Mouse (Mus musculus): Measurements from ENCODE around the gene Rwdd2b. TPM values are rescaled to one million over a fixed set of nuclear protein-coding genes. Genes with fewer than 3 reads are reported as not detected.

Rwdd2b gene
- 9.7 and 9.8 TPM in 2 replicates for polyA plus RNA-seq (2015; fragmentation: Nextera tagmentation; extraction: Ambion mirVana)

GRCm38 (mm10) chr16:87440184-87440686 is at the start of gene Rwdd2b:
Gene Rwdd2b (minus strand): TSS chr16:87440573.
- peaks cover 20% of the 10 kb centered on the region for H3K4me1 ChIP-seq
- ATAC-seq (ENCODE audit: insufficient number of reproducible peaks, low FRiP score, low TSS enrichment, low read depth) = peak; percentile 84
- peak within 1 kb of the TSS; percentile 83 for H3K4me3 ChIP-seq
- H3K36me3 ChIP-seq = 0 out of 2 replicates have a peak, but pooled peaks cover 4% of the 10 kb centered on the region
- under 1% methylated on average over 38 of the region's 38 CpGs for WGBS
- H3K4me2 ChIP-seq = peak within 1 kb of the TSS; percentile 75
- no peaks in the 10 kb centered on the region for H3K27me3 ChIP-seq
- H3K9ac ChIP-seq = peak within 1 kb of the TSS; percentile 89
- H3K27ac ChIP-seq = peak within 1 kb of the TSS; percentile 90
- H3K9me3 ChIP-seq = no peaks in the 10 kb centered on the region

DNA sequence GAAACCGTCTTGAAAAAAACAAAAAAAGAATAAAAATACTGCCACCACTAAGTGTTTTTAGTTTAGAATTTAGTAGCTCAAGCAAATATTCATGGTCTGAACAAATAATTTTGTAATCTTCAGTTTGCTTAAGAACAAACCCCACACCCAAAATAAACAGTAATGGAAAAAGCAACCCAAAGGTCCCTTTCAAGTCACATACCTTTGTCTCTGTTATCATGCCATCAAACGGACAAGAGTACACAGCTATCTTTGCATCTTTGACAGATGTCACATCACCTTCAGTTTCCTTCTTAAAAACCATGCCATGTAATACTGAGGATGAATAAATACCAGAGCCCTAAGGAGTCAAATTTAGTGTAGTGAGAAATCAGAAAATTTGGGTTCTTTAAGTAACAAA is 48.2 kb upstream of the Rwdd2b start:
- H3K27ac ChIP-seq = no peak overlapping the region
- 86% methylated on average over 2 of the region's 2 CpGs for WGBS
- no peaks in the 10 kb centered on the region for H3K27me3 ChIP-seq
- no peaks in the 10 kb centered on the region for H3K9me3 ChIP-seq
- H3K4me2 ChIP-seq = no peak overlapping the region
- H3K4me1 ChIP-seq = 0 out of 2 replicates have a peak, but pooled peaks cover 3% of the 10 kb centered on the region
- no peak overlapping the region for H3K4me3 ChIP-seq
- peaks cover 92% of the 10 kb centered on the region for H3K36me3 ChIP-seq
- ATAC-seq (ENCODE audit: insufficient number of reproducible peaks, low FRiP score, low TSS enrichment, low read depth) = no peak
- no peak overlapping the region for H3K9ac ChIP-seq

DNA sequence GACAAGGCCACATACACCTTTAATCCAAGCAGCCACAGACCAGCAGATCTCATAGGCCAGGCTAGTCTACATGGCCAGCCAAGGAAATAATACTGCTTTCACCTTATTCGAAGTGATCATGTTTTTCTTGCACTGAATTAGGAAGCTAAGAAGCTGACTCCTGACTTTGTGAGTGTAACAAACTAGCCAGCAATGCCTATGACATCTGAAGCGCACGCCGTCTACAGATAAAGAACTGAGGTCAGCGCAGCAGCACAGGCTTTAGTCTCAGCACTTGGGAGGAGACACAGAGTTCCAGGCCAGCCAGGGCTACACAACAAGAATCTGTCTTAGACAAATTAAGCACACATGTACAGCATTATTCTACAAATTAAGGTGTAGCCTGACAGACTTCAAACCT is 46.4 kb upstream of the Rwdd2b start:
- Histone ChIP-seq H3K4me1 (0 out of 2 replicates have a peak, but pooled peaks cover 3% of the 10 kb centered on the region), H3K27ac (no peak overlapping the region), H3K9ac (no peak overlapping the region), H3K4me2 (no peak overlapping the region), H3K36me3 (peaks cover 92% of the 10 kb centered on the region), H3K4me3 (no peak overlapping the region), H3K9me3 (no peaks in the 10 kb centered on the region), H3K27me3 (no peaks in the 10 kb centered on the region)
- 95% methylated on average over 5 of the region's 5 CpGs for WGBS
- no peak for ATAC-seq (ENCODE audit: insufficient number of reproducible peaks, low FRiP score, low TSS enrichment, low read depth)

GRCm38 (mm10) chr16:87484367-87484766 is 44.0 kb upstream of the Rwdd2b start:
- no peak overlapping the region for H3K9ac ChIP-seq
- peaks cover 82% of the 10 kb centered on the region for H3K36me3 ChIP-seq
- WGBS = 72% methylated on average over 5 of the region's 5 CpGs
- no peak overlapping the region for H3K4me2 ChIP-seq
- 0 out of 2 replicates have a peak, but pooled peaks cover 3% of the 10 kb centered on the region for H3K4me1 ChIP-seq
- no peaks in the 10 kb centered on the region for H3K9me3 ChIP-seq
- ATAC-seq (ENCODE audit: insufficient number of reproducible peaks, low FRiP score, low TSS enrichment, low read depth) = 0 out of 2 replicates have a peak, but pooled peaks have one; percentile 30
- no peak overlapping the region for H3K27ac ChIP-seq
- H3K4me3 ChIP-seq = no peak overlapping the region
- no peaks in the 10 kb centered on the region for H3K27me3 ChIP-seq

DNA sequence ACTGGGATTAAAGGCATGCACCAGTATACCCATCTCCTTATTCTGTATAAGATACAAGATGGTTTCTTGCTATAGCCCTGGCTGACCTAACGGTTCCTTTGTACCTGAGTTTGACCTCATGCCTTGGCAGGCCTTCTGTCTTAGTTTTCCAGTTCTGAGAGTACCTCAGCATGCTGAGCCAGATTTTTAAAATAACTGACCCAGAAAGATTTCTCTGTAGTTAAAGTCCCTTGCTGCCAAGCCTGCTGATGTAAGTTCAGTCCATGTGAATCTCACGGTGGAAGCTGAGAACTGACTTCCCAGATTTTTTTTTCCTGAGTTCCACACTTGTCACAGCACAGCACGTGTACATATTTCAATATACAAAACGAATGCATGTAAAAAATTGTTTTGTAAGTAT is 30.2 kb upstream of the Rwdd2b start:
- H3K27me3 ChIP-seq = no peaks in the 10 kb centered on the region
- ATAC-seq (ENCODE audit: insufficient number of reproducible peaks, low FRiP score, low TSS enrichment, low read depth) = no peak

DNA sequence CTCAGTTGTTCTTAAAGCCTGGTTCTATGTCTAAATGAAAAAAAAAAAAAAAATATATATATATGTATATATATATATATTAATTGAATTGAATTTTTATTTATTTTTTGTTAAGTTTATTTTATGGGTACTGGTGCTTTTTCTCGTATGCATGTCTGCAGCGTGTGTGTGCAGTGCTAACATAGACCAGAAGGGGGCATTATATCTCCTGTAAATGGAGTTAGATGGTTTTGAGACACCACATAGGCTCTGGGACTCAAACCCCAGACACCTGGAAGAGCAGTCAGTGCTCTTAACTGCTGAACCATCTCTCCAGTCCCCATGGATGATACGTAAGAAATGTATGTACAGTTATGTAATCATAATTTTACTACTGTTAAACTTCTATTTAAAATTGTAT is 18.4 kb upstream of the Rwdd2b start:
- Histone ChIP-seq H3K27me3 (no peaks in the 10 kb centered on the region), H3K27ac (no peak overlapping the region), H3K9ac (no peak overlapping the region), H3K4me2 (no peak overlapping the region), H3K36me3 (peaks cover 33% of the 10 kb centered on the region), H3K4me1 (peaks cover 16% of the 10 kb centered on the region), H3K9me3 (no peaks in the 10 kb centered on the region), H3K4me3 (no peak overlapping the region)
- no peak for ATAC-seq (ENCODE audit: insufficient number of reproducible peaks, low FRiP score, low TSS enrichment, low read depth)
- WGBS = 96% methylated on average over 3 of the region's 3 CpGs

More for the DNA sequence above, 30.2 kb upstream of the Rwdd2b start:
- H3K9ac ChIP-seq = no peak overlapping the region
- H3K4me2 ChIP-seq = no peak overlapping the region
- no peak overlapping the region for H3K27ac ChIP-seq
- no peak overlapping the region for H3K4me3 ChIP-seq
- no peaks in the 10 kb centered on the region for H3K9me3 ChIP-seq
- no peaks in the 10 kb centered on the region for H3K4me1 ChIP-seq
- WGBS = 90% methylated on average over 4 of the region's 4 CpGs
- H3K36me3 ChIP-seq = peaks cover 75% of the 10 kb centered on the region

GRCm38 (mm10) chr16:87455180-87455611 is 14.8 kb upstream of the Rwdd2b start:
- H3K4me3 ChIP-seq = peak overlapping the region; percentile 86
- peak overlapping the region; percentile 72 for H3K4me2 ChIP-seq
- under 1% methylated on average over 38 of the region's 38 CpGs for WGBS
- H3K9ac ChIP-seq = peak overlapping the region; percentile 88
- H3K27ac ChIP-seq = peak overlapping the region; percentile 82
- no peaks in the 10 kb centered on the region for H3K9me3 ChIP-seq
- H3K27me3 ChIP-seq = no peaks in the 10 kb centered on the region
- peaks cover 11% of the 10 kb centered on the region for H3K36me3 ChIP-seq
- peaks cover 16% of the 10 kb centered on the region for H3K4me1 ChIP-seq
- ATAC-seq (ENCODE audit: insufficient number of reproducible peaks, low FRiP score, low TSS enrichment, low read depth) = peak; percentile 27; the same call in 1 of the 2 replicates

DNA sequence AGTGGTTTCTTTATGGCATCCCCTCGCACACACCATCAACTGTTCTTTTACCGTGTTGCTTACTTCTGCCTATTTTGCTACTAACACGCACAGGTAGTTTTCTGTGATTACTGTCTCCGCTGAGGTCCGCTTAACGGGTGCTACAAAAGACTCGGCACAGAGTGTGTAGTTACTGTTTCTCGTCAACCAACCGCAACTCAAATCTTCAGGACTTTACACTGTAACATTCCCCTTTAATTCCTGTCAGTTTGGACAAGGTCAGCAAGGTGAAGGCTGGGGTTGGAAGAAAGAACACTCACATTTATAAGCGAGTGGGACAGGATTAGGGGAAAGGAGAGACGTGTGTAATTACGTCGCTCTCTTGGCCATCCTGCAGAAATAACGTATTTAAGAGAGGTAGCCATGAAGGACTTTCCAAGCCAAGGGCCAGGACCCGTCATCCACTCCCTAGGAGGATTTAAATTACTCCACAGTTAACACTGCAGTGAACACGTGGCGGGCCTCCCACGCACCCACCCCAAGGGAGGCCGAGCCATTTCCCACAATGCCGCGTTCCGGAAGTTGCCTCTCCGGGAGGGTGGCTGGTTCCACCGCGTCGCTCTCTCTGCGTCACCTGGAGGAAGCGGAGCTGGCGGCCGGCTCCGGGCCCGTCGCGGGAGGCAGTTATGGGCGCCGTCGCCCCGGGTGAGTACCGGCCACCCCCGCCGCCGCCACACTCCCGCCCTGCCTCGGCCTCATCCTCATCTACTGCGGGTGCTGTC is 14.2 kb upstream of the Rwdd2b start, which contains the start of gene Usp16:
Usp16 (plus strand) TSS at position 285 of the 761 bp plus-strand sequence.
- peak; percentile 96 for ATAC-seq (ENCODE audit: insufficient number of reproducible peaks, low FRiP score, low TSS enrichment, low read depth)
- 8% methylated on average over 45 of the region's 45 CpGs for WGBS
- Histone ChIP-seq H3K4me3 (peak within 1 kb of the TSS; percentile 86), H3K36me3 (peaks cover 8% of the 10 kb centered on the region), H3K4me2 (peak within 1 kb of the TSS; percentile 72), H3K4me1 (peaks cover 16% of the 10 kb centered on the region), H3K9me3 (no peaks in the 10 kb centered on the region), H3K27ac (peak within 1 kb of the TSS; percentile 82), H3K27me3 (no peaks in the 10 kb centered on the region), H3K9ac (peak within 1 kb of the TSS; percentile 88)

DNA sequence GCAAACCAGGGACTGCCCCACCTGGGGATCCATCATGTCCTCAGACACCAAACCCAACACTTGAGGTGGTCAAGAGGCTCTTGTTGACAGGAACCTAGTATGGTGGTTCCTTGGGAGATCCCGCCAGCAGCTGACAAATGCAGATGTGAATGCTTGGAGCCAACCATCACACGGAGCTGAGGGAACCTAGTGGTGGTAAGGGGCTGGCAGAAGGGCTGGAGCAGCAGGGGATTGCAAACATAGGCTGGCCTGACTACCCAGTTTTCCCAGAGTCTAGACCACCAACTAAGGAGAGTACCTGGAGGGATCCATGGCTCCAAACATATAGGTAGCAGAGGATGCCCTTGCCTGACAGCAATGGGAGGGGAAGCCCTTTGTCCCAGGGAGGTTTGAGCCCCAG is 12.9 kb upstream of the Rwdd2b start:
- no peak overlapping the region for H3K27ac ChIP-seq
- H3K4me3 ChIP-seq = no peak overlapping the region
- no peak for ATAC-seq (ENCODE audit: insufficient number of reproducible peaks, low FRiP score, low TSS enrichment, low read depth)
- no peak overlapping the region for H3K4me2 ChIP-seq
- H3K4me1 ChIP-seq = peaks cover 16% of the 10 kb centered on the region
- H3K36me3 ChIP-seq = no peaks in the 10 kb centered on the region
- no peak overlapping the region for H3K9ac ChIP-seq
- H3K27me3 ChIP-seq = no peaks in the 10 kb centered on the region
- H3K9me3 ChIP-seq = no peaks in the 10 kb centered on the region
- WGBS = 87% methylated on average over 2 of the region's 2 CpGs

DNA sequence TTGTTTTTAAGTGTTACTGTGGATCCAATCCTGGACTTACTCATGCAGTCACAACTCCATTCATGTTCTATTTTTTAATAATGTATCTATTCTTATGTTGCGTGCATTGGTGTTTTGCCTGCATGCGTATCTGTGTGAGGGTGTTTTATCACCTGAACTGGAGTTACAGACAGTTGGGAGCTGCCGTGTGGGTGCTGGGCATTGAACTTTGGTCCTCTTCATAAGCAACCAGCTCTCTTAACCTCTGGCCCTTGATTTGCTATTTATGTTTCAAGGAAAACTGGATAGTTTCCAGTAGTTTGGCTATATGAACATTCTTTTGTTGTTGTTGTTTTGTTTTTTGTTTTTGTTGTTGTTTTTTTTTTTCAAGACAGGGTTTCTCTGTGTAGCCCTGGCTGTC is 5.2 kb upstream of the Rwdd2b start:
- Histone ChIP-seq H3K9ac (no peak overlapping the region), H3K9me3 (no peaks in the 10 kb centered on the region), H3K4me2 (no peak overlapping the region), H3K4me3 (no peak overlapping the region), H3K27ac (no peak overlapping the region), H3K36me3 (no peaks in the 10 kb centered on the region), H3K27me3 (no peaks in the 10 kb centered on the region), H3K4me1 (peaks cover 17% of the 10 kb centered on the region)
- ATAC-seq (ENCODE audit: insufficient number of reproducible peaks, low FRiP score, low TSS enrichment, low read depth) = no peak
- 92% methylated on average over 3 of the region's 3 CpGs for WGBS

DNA sequence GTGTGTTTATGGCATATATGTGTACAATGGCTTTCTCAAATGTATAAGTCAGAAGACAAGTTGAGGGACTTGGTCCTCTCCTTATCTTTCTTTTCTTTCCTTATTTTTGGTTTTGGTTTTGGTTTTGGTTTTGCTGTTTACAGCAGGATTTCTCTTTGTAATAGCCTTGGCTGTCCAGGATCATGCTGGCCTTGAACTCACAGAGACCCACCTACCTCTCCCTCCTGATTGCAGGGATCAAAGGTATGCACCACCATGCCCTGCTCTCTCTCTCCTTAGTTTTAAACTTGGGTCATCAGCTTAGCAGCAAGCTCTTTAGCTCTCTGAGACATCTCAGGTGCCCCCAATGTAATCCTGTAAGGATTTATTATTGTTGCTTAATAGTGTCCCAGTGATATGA is 4.7 kb upstream of the Rwdd2b start:
- H3K36me3 ChIP-seq = no peaks in the 10 kb centered on the region

DNA sequence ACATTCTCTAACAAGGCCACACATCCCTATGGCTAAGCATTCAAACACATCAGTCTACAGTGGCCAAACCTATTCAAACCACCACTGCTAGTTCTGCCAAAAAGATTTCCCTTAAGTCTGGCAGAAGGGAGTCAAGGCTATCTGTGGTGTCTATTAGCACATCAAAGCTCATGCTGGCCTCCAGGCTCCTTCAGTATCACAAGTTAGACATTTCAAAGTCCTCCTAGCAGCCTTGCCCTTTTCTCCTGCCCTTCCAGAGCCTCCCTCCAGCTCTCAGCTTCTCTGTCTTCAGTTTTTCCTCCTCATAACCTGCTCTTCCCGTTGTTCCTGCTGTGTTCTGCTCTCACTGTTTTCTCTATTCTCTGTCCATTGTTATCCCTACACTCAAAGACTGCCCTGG is 3.7 kb upstream of the Rwdd2b start:
- Histone ChIP-seq H3K4me1 (peaks cover 20% of the 10 kb centered on the region), H3K9me3 (no peaks in the 10 kb centered on the region), H3K27ac (no peak overlapping the region), H3K27me3 (no peaks in the 10 kb centered on the region), H3K4me2 (no peak overlapping the region), H3K9ac (no peak overlapping the region), H3K36me3 (no peaks in the 10 kb centered on the region), H3K4me3 (no peak overlapping the region)
- 44% methylated on average over 1 of the region's 1 CpGs for WGBS
- ATAC-seq (ENCODE audit: insufficient number of reproducible peaks, low FRiP score, low TSS enrichment, low read depth) = no peak

More for the DNA sequence above, 4.7 kb upstream of the Rwdd2b start:
- ATAC-seq (ENCODE audit: insufficient number of reproducible peaks, low FRiP score, low TSS enrichment, low read depth) = no peak
- Histone ChIP-seq H3K4me1 (peaks cover 17% of the 10 kb centered on the region), H3K27ac (no peak overlapping the region), H3K27me3 (no peaks in the 10 kb centered on the region), H3K9me3 (no peaks in the 10 kb centered on the region), H3K9ac (no peak overlapping the region), H3K4me2 (no peak overlapping the region), H3K4me3 (no peak overlapping the region)

All from limb, embryonic 15.5 days (tissue).